Mouse (Mus musculus) neural tube, embryonic 12.5 days (tissue): Measurements from ENCODE around the gene Crtc3. TPM values are rescaled to one million over a fixed set of nuclear protein-coding genes. Genes with fewer than 3 reads are reported as not detected.

Source experiments
- ATAC-seq: fragments of 200-750 bp; cut with Nextera tagmentation; 2 replicates; pipeline ENCODE4 v1.8.0; 2017; ENCODE audit warnings: low read depth, mild to moderate bottlenecking, moderate TSS enrichment, moderate library complexity; ENCODE audit not compliant: low FRiP score
- H3K27ac ChIP-seq: fragments of 300-500 bp; sonication (generic); 2 replicates; pipeline ENCODE4 v1.5.1; 2016
- H3K27me3 ChIP-seq: fragments of 300-500 bp; sonication (generic); replicated peaks from 2 replicates; pipeline ENCODE4 v1.6.1; 2016; ENCODE audit warnings: mild to moderate bottlenecking
- H3K36me3 ChIP-seq: fragments of 300-500 bp; sonication (generic); 2 replicates; pipeline ENCODE4 v1.6.1; 2016; ENCODE audit warnings: mild to moderate bottlenecking
- H3K4me1 ChIP-seq: fragments of 300-500 bp; sonication (generic); 2 replicates; pipeline ENCODE4 v1.6.1; 2016
- H3K4me2 ChIP-seq: fragments of 300-500 bp; sonication (generic); replicated peaks from 2 replicates; pipeline ENCODE4 v1.6.1; 2016; ENCODE audit warnings: mild to moderate bottlenecking
- H3K4me3 ChIP-seq: fragments of 300-500 bp; sonication (generic); 2 replicates; pipeline ENCODE4 v1.5.1; 2016
- H3K9ac ChIP-seq: fragments of 300-500 bp; sonication (generic); 2 replicates; pipeline ENCODE4 v1.6.1; 2016; ENCODE audit warnings: mild to moderate bottlenecking
- H3K9me3 ChIP-seq: fragments of 300-500 bp; sonication (generic); 2 replicates; pipeline ENCODE4 v1.6.1; 2016; ENCODE audit warnings: mild to moderate bottlenecking
- WGBS: fragments of 180-500 bp; shearing (Covaris S2); methylation state at CpG from one replicate; pipeline ENCODE4 v1.1.7; 2016; 5-methylcytosine and 5-hydroxymethylcytosine counted together
- polyA plus RNA-seq: library from polyadenylated mRNA; unstranded; fragments of >200 nt; fragmentation: Nextera tagmentation; extraction: Ambion mirVana; gene quantifications from 2 replicates; pipeline ENCODE4 v1.2.1, GENCODE M21; 2016

Gene Crtc3
- polyA plus RNA-seq, 1 experiment from 2014 or later = 14.6 TPM

DNA sequence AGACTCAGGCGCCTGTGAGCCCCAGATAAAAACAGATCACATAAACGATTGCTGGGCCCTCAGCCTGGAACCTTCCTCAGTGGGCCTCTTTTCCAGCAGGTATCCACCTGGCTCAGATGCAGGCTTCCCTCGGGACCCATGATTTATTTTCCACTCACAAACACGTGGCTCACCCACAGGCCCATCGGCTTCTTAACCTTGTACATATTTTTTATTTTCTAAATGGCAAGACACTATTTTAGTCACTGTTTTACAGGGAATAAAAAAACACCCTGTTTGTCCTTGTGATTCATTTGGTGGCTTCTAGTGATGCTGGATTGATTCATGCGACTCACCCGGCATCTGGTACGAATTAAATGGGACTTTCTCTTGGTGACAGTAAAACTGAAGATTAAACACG lies 127.4 kb downstream of the Crtc3 start:
- Histone ChIP-seq H3K36me3 (no peaks in the 10 kb centered on the region), H3K4me2 (no peak overlapping the region), H3K9ac (no peak overlapping the region), H3K27ac (no peak overlapping the region), H3K4me1 (no peaks in the 10 kb centered on the region), H3K27me3 (no peaks in the 10 kb centered on the region), H3K4me3 (no peak overlapping the region), H3K9me3 (no peaks in the 10 kb centered on the region)
- WGBS = 83% methylated on average over 9 of the region's 9 CpGs
- ATAC-seq = no peak

DNA sequence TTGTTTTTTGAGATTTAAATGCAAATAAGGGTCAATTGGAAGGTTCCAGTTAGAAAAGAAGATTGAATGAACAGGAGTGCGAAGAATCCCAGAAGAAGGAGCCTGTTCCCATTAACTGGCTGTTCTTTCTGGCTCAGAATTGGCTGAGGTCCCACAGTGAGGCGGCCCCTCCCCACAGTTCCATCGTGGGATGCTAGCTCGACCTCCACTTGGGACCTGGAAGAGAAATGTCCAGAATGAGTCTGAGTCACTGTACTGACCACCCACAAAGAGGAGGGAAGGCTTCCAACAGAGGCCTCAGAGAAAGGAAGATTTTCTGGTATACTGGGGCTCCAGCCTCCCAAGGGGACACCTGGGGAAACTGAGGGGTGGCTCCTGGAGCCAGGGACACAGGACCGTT lies 130.1 kb downstream of the Crtc3 start:
- WGBS = 64% methylated on average over 5 of the region's 5 CpGs
- no peak overlapping the region for H3K27ac ChIP-seq
- H3K4me3 ChIP-seq = no peak overlapping the region
- no peaks in the 10 kb centered on the region for H3K36me3 ChIP-seq
- H3K4me1 ChIP-seq = no peaks in the 10 kb centered on the region
- no peaks in the 10 kb centered on the region for H3K9me3 ChIP-seq
- H3K27me3 ChIP-seq = no peaks in the 10 kb centered on the region
- no peak overlapping the region for H3K4me2 ChIP-seq
- no peak for ATAC-seq
- no peak overlapping the region for H3K9ac ChIP-seq

DNA sequence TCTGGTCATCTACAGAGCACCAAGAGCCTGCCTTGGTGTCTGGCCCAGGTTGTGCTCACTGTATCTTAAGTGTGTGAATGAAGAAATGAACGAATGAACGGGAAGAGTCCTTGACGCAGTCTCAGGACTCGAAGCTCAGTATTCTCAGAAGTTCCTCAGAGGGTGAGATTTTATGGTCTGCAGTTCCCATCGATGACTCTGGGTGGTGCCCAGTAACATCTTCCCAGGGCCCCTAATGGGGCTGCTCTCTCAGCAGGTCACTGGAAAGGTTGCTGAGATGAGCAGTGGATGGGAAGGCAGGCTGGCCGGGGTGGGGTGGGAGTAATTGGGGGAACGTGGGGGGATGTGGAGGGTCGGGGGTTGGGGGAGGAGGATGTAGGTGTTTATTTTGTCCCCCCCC lies 130.6 kb downstream of the Crtc3 start:
- H3K36me3 ChIP-seq = no peaks in the 10 kb centered on the region
- no peak overlapping the region for H3K4me3 ChIP-seq
- no peak overlapping the region for H3K4me2 ChIP-seq
- no peak for ATAC-seq
- H3K4me1 ChIP-seq = no peaks in the 10 kb centered on the region
- no peak overlapping the region for H3K9ac ChIP-seq
- no peak overlapping the region for H3K27ac ChIP-seq
- H3K9me3 ChIP-seq = no peaks in the 10 kb centered on the region
- no peaks in the 10 kb centered on the region for H3K27me3 ChIP-seq
- WGBS = 45% methylated on average over 8 of the region's 8 CpGs

DNA sequence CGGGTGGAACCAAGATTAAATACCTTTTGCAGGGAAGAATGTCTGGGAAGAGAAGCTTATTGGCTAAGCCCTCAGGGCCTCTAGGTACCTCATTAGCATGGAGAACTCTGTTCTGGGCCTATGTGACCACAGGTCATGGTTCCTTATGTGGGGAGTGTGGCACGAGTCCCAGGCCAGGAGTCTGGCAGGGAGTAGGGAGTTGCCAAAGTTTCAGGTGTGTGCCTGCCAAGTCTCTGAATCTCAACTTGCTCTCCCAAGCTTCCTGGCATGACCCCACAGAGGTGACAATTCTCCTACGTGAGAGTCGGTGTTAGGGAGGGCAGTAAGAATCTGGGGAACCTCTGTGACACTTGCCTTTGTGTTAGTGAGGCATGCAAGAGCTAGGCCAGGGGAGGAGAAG lies 131.5 kb downstream of the Crtc3 start:
- Histone ChIP-seq H3K27me3 (no peaks in the 10 kb centered on the region), H3K27ac (no peak overlapping the region), H3K4me3 (no peak overlapping the region), H3K9me3 (no peaks in the 10 kb centered on the region), H3K9ac (no peak overlapping the region), H3K36me3 (no peaks in the 10 kb centered on the region), H3K4me1 (no peaks in the 10 kb centered on the region), H3K4me2 (no peak overlapping the region)
- no peak for ATAC-seq
- 89% methylated on average over 4 of the region's 4 CpGs for WGBS

DNA sequence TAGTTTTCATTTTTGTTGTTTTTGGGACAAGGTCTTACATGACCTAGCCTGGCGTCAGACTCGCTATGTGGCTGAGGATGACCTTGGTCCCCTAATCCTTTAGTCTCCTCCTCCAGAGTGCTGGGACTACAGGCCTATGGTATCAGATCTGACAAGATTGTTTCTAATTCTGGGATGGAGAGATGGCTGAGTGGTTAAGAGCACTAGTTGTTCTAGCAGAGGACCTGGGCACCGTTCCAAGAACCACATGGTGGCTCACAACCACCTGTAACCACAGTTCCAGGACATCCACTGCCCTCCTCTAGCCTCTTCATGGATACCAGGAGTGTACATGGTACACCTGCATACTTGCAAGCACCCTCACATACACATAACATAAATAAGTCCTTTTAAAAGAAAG lies 132.5 kb downstream of the Crtc3 start:
- no peak overlapping the region for H3K9ac ChIP-seq
- H3K4me2 ChIP-seq = no peak overlapping the region
- H3K4me3 ChIP-seq = no peak overlapping the region
- no peak overlapping the region for H3K27ac ChIP-seq
- ATAC-seq = no peak
- no peaks in the 10 kb centered on the region for H3K27me3 ChIP-seq
- no peaks in the 10 kb centered on the region for H3K4me1 ChIP-seq
- WGBS = 92% methylated on average over 3 of the region's 3 CpGs
- H3K36me3 ChIP-seq = no peaks in the 10 kb centered on the region
- H3K9me3 ChIP-seq = no peaks in the 10 kb centered on the region

DNA sequence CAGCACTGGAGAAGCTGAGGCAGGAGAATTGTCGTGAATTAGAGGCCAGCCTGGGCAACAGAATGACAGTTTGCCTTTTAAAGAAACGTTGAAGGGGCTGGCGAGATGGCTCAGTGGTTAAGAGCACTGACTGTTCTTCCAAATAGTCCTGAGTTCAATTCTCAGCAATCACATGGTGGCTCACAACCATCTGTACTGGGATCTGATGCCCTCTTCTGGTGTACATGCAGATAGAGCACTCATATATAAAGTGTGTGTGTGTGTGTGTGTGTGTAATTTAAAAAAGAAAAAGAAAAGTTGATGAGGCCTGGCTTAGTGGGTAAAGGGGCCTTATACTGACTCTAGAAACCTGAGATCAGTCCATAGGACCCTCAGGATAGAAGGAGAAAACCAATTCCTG lies 133.5 kb downstream of the Crtc3 start:
- H3K4me2 ChIP-seq = no peak overlapping the region
- 71% methylated on average over 3 of the region's 3 CpGs for WGBS
- H3K4me3 ChIP-seq = no peak overlapping the region
- no peak for ATAC-seq
- H3K36me3 ChIP-seq = no peaks in the 10 kb centered on the region
- H3K9me3 ChIP-seq = no peaks in the 10 kb centered on the region
- H3K9ac ChIP-seq = no peak overlapping the region
- H3K27ac ChIP-seq = no peak overlapping the region
- no peaks in the 10 kb centered on the region for H3K27me3 ChIP-seq
- H3K4me1 ChIP-seq = no peaks in the 10 kb centered on the region

DNA sequence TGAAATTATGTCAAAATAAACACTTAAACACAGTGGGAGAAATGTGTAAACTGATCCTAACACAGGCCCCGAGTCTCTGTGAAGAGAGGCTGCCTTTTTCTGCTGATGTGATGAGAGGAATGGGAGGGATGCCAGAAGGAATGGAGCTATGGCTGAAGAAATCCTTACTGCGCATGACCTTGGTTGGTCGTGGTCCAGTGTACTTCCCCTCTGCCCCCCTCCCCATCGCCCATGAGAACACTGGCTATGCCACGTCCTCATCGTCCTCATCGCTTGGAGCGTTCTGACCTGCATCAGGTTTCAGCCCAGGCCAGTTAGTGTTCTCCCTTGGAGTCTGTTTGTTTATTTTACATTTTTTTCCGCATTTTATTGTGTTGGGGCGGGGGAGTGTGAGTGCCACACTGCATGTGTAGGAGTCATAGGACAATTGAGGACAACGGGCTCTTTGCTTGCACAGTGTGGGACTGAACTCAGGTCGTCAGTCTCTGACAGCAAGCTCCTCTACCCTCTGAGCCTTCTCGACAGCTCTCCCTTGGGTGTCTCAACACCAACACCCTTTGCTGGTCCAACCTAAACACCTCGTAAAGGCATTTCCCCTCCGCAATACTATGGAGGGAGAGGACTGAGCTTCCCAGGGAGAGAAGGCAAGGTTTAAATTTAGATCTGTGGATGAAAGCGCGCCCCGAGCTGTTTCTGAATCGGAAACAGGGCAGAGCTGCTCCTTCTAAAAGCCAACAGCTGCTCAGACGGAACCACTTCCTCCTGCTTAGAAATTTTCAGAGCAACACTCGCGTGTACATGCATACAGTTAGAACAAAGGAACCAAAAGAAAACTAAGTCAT lies 134.3 kb downstream of the Crtc3 start:
- ATAC-seq = no peak
- WGBS = 75% methylated on average over 22 of the region's 22 CpGs
- no peaks in the 10 kb centered on the region for H3K4me1 ChIP-seq
- H3K36me3 ChIP-seq = no peaks in the 10 kb centered on the region
- no peak overlapping the region for H3K4me2 ChIP-seq
- H3K9me3 ChIP-seq = no peaks in the 10 kb centered on the region
- H3K9ac ChIP-seq = no peak overlapping the region
- H3K27ac ChIP-seq = no peak overlapping the region
- H3K27me3 ChIP-seq = no peaks in the 10 kb centered on the region
- no peak overlapping the region for H3K4me3 ChIP-seq

DNA sequence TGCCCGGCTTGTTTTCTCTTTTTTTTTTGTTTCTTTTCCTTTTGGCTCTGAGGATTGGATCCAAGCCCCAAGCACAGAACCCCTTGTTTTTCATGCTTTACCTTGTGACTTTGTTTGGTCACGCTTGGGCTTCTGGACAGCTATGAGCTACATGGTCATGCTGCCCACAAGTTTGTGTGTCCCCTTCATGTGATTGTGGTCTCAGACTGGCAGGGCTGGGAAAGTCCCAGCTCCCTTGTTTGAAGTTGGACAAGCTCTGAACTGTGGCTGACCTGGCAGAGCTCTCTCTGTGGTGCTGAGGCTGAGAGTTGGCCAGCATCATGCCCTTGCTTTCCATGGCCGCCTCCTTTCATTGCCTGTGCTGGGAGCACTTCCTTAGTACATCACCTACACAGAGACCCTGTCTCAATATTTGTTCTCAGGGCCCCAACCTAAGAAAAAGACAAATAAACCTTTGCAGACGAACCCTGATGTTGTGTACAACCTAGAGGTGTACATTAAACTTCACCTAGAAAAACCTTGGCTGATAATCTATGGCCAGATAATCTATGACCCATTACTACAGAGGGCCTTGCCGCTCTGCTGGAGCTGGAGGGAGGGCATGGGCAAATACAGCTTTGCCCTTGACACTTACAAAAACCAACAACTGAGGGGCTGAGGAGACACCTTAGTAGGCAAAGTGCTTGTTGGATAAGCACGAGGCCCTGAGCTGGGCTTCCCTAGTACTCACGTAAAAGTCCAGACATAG lies 140.0 kb downstream of the Crtc3 start:
- WGBS = 85% methylated on average over 7 of the region's 7 CpGs
- Histone ChIP-seq H3K9me3 (no peaks in the 10 kb centered on the region), H3K9ac (no peak overlapping the region), H3K27ac (no peak overlapping the region), H3K36me3 (no peaks in the 10 kb centered on the region), H3K4me2 (no peak overlapping the region), H3K4me3 (no peak overlapping the region), H3K27me3 (no peaks in the 10 kb centered on the region), H3K4me1 (no peaks in the 10 kb centered on the region)
- no peak for ATAC-seq

DNA sequence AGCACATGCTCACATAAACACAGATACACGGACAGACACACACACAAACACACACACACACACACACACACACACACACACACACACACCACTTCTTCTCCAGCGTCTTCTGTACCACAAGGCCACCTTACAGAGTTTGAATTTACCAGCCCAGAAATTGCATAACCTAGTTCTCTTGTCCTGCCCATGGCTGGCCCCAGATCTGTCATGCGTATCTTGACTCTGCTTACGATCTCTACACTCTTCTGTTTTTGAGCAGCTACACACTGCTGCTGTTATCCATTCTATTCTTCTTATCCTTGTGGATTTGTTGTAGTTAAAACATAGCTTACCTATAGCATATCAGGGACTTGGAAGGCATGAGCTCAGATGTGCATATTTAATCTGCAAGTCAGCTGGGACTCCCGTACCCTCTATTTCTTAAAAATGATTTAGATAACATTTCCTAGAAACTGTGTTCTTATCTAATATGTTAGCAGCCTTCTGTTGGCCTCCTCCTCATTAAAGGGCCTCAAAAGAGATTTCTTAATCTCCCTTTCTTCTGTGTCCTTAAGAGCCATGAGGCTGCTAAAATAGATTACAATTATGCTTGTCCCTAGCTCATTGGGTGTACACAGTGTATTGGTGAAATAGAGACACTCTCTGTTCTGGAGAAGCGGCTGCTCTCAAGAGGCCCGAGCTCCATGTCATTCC lies 146.4 kb downstream of the Crtc3 start:
- Histone ChIP-seq H3K36me3 (no peaks in the 10 kb centered on the region), H3K9ac (no peak overlapping the region), H3K4me2 (no peak overlapping the region), H3K9me3 (no peaks in the 10 kb centered on the region), H3K4me3 (no peak overlapping the region), H3K27ac (no peak overlapping the region), H3K4me1 (no peaks in the 10 kb centered on the region), H3K27me3 (no peaks in the 10 kb centered on the region)
- 87% methylated on average over 7 of the region's 7 CpGs for WGBS
- no peak for ATAC-seq

DNA sequence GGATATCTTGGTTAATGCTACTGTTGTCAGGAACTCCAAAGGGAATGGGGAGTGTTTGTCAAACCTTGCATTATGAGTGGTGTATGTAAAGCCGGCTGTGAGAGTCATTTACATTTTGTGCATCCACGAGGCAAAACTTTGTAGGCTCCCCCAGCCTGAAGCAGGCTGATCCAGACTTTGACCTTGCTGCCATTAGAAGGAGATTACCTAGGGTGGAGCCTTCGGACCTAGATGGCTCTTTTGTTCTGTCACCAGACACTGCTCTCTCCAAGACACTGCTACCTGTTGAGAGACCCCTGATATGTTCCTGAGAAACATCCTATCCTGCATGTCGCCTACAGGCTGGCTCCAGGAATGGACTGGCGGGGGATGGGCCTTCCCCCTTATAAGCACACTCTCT lies 149.1 kb downstream of the Crtc3 start:
- Histone ChIP-seq H3K36me3 (no peaks in the 10 kb centered on the region), H3K4me3 (no peak overlapping the region), H3K4me2 (no peak overlapping the region), H3K9ac (no peak overlapping the region), H3K9me3 (no peaks in the 10 kb centered on the region), H3K27me3 (no peaks in the 10 kb centered on the region), H3K4me1 (0 out of 2 replicates have a peak, but pooled peaks cover 2% of the 10 kb centered on the region), H3K27ac (no peak overlapping the region)
- no peak for ATAC-seq
- WGBS = 68% methylated on average over 5 of the region's 5 CpGs
